Mouse (Mus musculus) ES-E14 (cell line): Measurements from ENCODE around the gene Pbx3.

Experiments used
- CHD2 ChIP-seq: IDR thresholded peaks from 2 replicates; pipeline ENCODE4 v1.6.1; 2014; ENCODE audit warnings: mild to moderate bottlenecking, low read depth, low read length, inconsistent platforms
- HCFC1 ChIP-seq: IDR thresholded peaks from 2 replicates; pipeline ENCODE4 v1.6.1; 2012; ENCODE audit warnings: low read length, inconsistent platforms, borderline replicate concordance; ENCODE audit not compliant: insufficient read depth
- MAFK ChIP-seq: IDR thresholded peaks from 2 replicates; pipeline ENCODE4 v1.6.1; 2014; ENCODE audit warnings: mild to moderate bottlenecking, low read depth, low read length, inconsistent platforms; ENCODE audit not compliant: insufficient read depth
- ZC3H11A ChIP-seq: IDR thresholded peaks from 2 replicates; pipeline ENCODE4 v1.6.1; 2012; ENCODE audit warnings: low read depth, mild to moderate bottlenecking, inconsistent platforms, low read length, borderline replicate concordance
- ZNF384 ChIP-seq: IDR thresholded peaks from 2 replicates; pipeline ENCODE4 v1.6.1; 2012; ENCODE audit warnings: low read depth, low read length, inconsistent platforms

- TF ChIP-seq ZNF384 (no peak), HCFC1 (no peak), CHD2 (no peak), ZC3H11A (no peak), MAFK (no peak)
These were observed 226.5 kb downstream of the Pbx3 start for GRCm38 (mm10) chr2:34146431-34146830.
